Mouse (Mus musculus) megakaryocyte, embryonic 14.5 days (primary cell): ENCODE data around the gene 1700017D01Rik.
"Not testable (repeated sequence)": the region's sequence is repeated elsewhere in the genome, so short reads cannot be mapped to it uniquely, and the experiment has no call there.

Source experiments
- FLI1 ChIP-seq: IDR thresholded peaks from 2 replicates; pipeline ENCODE4 v1.6.1; 2012; ENCODE audit warnings: low read length, inconsistent platforms, mixed read lengths
- GATA1 ChIP-seq: IDR thresholded peaks from 3 replicates; pipeline ENCODE4 v1.6.1; 2012; ENCODE audit warnings: mixed read lengths, low read length, inconsistent platforms, borderline replicate concordance

DNA sequence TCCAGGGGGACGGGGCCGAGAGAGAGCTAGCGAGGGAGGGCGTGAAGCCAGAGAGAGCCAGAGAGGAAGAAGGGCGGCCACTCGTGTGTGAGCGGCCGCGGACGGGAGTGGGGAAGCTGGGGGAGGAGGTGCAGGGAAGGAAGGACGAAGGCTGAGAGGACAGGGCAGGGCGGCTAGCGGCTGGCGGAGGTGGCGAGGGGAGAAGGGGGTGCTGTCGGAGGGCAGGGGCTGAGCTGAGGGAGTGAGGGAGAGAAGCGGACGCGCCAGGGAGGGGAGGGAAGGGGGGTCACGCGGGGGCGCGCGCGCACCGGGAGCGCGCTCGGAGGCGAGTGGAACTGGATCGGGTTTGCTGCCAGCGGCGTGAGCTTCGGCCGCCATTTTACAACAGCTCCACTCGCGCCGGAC, 9.7 kb downstream of the 1700017D01Rik start:
- not testable (repeated sequence) for TF ChIP-seq FLI1, GATA1
